31 mouse cellular contexts compared by ENCODE assay signal in the genomic region with DNA sequence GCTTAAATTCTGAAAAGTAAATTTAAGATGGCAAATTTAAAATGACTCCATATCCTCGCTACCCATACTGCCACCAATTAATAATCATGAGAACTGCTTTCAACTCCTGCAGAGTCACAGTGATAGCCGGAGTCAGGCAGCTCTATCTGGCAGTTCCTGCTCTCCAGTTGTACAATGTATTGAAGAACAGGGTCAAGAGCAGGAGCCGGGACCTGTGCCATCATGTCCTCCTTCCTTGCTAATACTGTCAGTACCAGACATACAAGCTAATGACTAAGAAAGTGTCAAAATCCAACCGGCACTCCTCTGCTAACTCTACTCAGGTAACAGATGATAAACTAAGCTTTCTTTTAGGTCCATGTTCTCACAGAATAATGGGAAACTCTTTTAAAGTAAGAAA. TPM values are rescaled to one million over a fixed set of nuclear protein-coding genes. Genes with fewer than 3 reads are reported as not detected.
DNase-seq lines count a peak whose midpoint lies in the region; ATAC-seq and TF ChIP-seq lines count a peak whose summit lies in the region.
"Had no signal": no experiment of that assay in that cellular context is flagged by ENCODE, and none has a peak within 500 bp of the region (broad histone marks: within the 10 kb centered on the region; RNA-seq: fewer than 3 reads in every experiment).

No protein-coding gene starts in this region.

- no peaks in the 10 kb centered on the region; the same call in 1 of the 2 replicates for H3K4me1 ChIP-seq in cerebellum, adult 2 months (ENCODE audit: control insufficient read depth, insufficient read depth, low read length)
- peaks cover 79% of the 10 kb centered on the region for H3K4me1 ChIP-seq in megakaryocyte, embryonic 14.5 days
- H3K4me1 ChIP-seq in lung, adult 2 months (ENCODE audit: control insufficient read depth, insufficient read depth, low read length): peaks cover 9% of the 10 kb centered on the region

- DNase-seq in adrenal gland, adult 2 months: peak; percentile 28
- no peak for DNase-seq in adrenal gland, postnatal 4 days (ENCODE audit: low spot score in 2 of 2)
- peak; percentile 36 to 53 for DNase-seq in cerebellum, adult 2 months
- no peak for DNase-seq in cerebellum, postnatal 4 days (ENCODE audit: low spot score in 2 of 2)
- no peak for DNase-seq in lung, adult 2 months
- DNase-seq in kidney, postnatal 10 days: no peak
- DNase-seq: gastrocnemius, adult 2 months; gastrocnemius, postnatal 36 days; kidney, adult 9 months; kidney, postnatal 14 days; lung, adult 18-20 months; lung, postnatal 10 days; right cerebral cortex, postnatal 4 days; thymus, adult 18-20 months; thymus, postnatal 25 days had no signal

- no peak for TF ChIP-seq CTCF in cerebellum, adult 2 months (IDR thresholded peaks at IDR 0.05; ENCODE audit: borderline replicate concordance, insufficient read depth, low read depth, low read length)
- no peak for TF ChIP-seq CTCF in lung, adult 2 months (IDR thresholded peaks at IDR 0.05; ENCODE audit: insufficient read depth, low read length)

- no peak for TF ChIP-seq POLR2A in cerebellum, adult 2 months (IDR thresholded peaks at IDR 0.05; ENCODE audit: borderline replicate concordance, insufficient read depth, low read length)
- TF ChIP-seq POLR2A in lung, adult 2 months (IDR thresholded peaks at IDR 0.05; ENCODE audit: borderline replicate concordance, extremely low read depth, low read depth, low read length): no peak

- no peaks in the 10 kb centered on the region for H3K9me3 ChIP-seq in megakaryocyte, embryonic 14.5 days
- H3K9me3 ChIP-seq: limb, embryonic 13.5 days; liver, embryonic 12.5 days; midbrain, embryonic 10.5 days; midbrain, embryonic 15.5 days; neural tube, embryonic 15.5 days had no signal

- H3K27ac ChIP-seq in cerebellum, adult 2 months (ENCODE audit: insufficient read depth, low read length): no peak overlapping the region
- H3K27ac ChIP-seq: gastrocnemius, adult 2 months; hindbrain, embryonic 14.5 days; left cerebral cortex, adult 2 months; limb, embryonic 13.5 days; liver, embryonic 12.5 days; macrophage; midbrain, embryonic 10.5 days; midbrain, embryonic 15.5 days; neural tube, embryonic 15.5 days; stomach, postnatal 0 days had no signal

- peaks cover 3% of the 10 kb centered on the region for H3K36me3 ChIP-seq in megakaryocyte, embryonic 14.5 days (replicated peaks; ENCODE audit: low read length)
- H3K36me3 ChIP-seq: limb, embryonic 13.5 days; liver, embryonic 12.5 days; midbrain, embryonic 15.5 days; neural tube, embryonic 15.5 days had no signal

- ATAC-seq in megakaryocyte, adult 5-6 weeks (ENCODE audit: poor library complexity, severe bottlenecking): no peak
- ATAC-seq: activated CD4-positive, CD25-positive, alpha-beta regulatory T cell, adult 4 months; forebrain, embryonic 16.5 days; intestine, postnatal 0 days; liver, embryonic 12.5 days; midbrain, embryonic 15.5 days had no signal

- no peaks in the 10 kb centered on the region for H3K27me3 ChIP-seq in cerebellum, adult 2 months (ENCODE audit: control insufficient read depth, insufficient read depth, low read length)
- H3K27me3 ChIP-seq in megakaryocyte, embryonic 14.5 days (replicated peaks): no peaks in the 10 kb centered on the region
- H3K27me3 ChIP-seq: CH12.LX; limb, embryonic 13.5 days; liver, embryonic 12.5 days; midbrain, embryonic 15.5 days; neural tube, embryonic 15.5 days had no signal

- H3K4me3 ChIP-seq in cerebellum, adult 2 months (replicated peaks; ENCODE audit: insufficient read depth, low read depth, low read length): no peak overlapping the region
- peak overlapping the region; percentile 84 for H3K4me3 ChIP-seq in megakaryocyte, embryonic 14.5 days (replicated peaks)
- H3K4me3 ChIP-seq in lung, adult 2 months (replicated peaks; ENCODE audit: extremely low read depth, low read depth, low read length): no peak overlapping the region
- H3K4me3 ChIP-seq: erythroblast, embryonic 14.5 days; gastrocnemius, adult 2 months; limb, embryonic 13.5 days; liver, embryonic 12.5 days; midbrain, embryonic 10.5 days; midbrain, embryonic 15.5 days; neural tube, embryonic 15.5 days had no signal

- WGBS in cerebellum, adult 2 months: 32% methylated on average over 4 of the region's 4 CpGs
- 62% methylated on average over 4 of the region's 4 CpGs for WGBS in lung, adult 2 months

RNA-seq across cellular contexts. Expression of a gene that starts 3.0 kb away (rescaled TPM):
- total RNA-seq in adrenal gland, adult 2 months (2021): 10 to 100 TPM; 56.6 to 96.9 TPM
- 15.3 and 34.4 TPM in 2 replicates for polyA plus RNA-seq in adrenal gland, adult 2 months (2012; rRNA removed)
- total RNA-seq in adrenal gland, postnatal 4 days (2021): 10 to 100 TPM; 80.0 to 84.1 TPM
- 132 and 148 TPM in 2 replicates for polyA plus RNA-seq in cerebellum, adult 2 months (2012; rRNA removed)
- polyA plus RNA-seq in megakaryocyte, embryonic 14.5 days (2012; ENCODE audit: insufficient read depth, low replicate concordance): 31.9 and 51.5 TPM in 2 replicates
- total RNA-seq in megakaryocyte, adult 5-6 weeks (2015): 63.1 and 70.6 TPM in 2 replicates
- 28.7 and 39.4 TPM in 2 replicates for total RNA-seq in megakaryocyte, adult 5-6 weeks (2017)
- 28.4 and 45.0 TPM in 2 replicates for polyA plus RNA-seq in lung, adult 2 months (2012; rRNA removed)

Comparison
In these comparisons a context has a peak if more than half of its experiments do, and no peak if none do; other contexts are left out.
1. DNase-seq: peak in adrenal gland, adult 2 months (single experiment) and cerebellum, adult 2 months (2 of 2); none in adrenal gland, postnatal 4 days (0 of 2), cerebellum, postnatal 4 days (0 of 2), lung, adult 2 months (single experiment) and kidney, postnatal 10 days (single experiment).